Mouse (Mus musculus) forebrain, postnatal 0 days (tissue): ENCODE results near the gene Nt5c3. TPM values are rescaled to one million over a fixed set of nuclear protein-coding genes. Genes with fewer than 3 reads are reported as not detected.
A peak's percentile ranks its signal among the peaks of the same experiment; 100 is the strongest.

ENCODE experiments used
- ATAC-seq: fragments of 200-750 bp; cut with Nextera tagmentation; 2 replicates; pipeline ENCODE4 v1.8.0; 2017; ENCODE audit warnings: mild to moderate bottlenecking, moderate library complexity
- DNase-seq: peaks from one replicate; pipeline ENCODE4 v3.0.0-alpha.2; 2015
- H3K27ac ChIP-seq: fragments of 300-500 bp; sonication (generic); 2 replicates; pipeline ENCODE4 v1.5.1; 2014; ENCODE audit warnings: low read depth, mild to moderate bottlenecking, antibody characterized with exemption, low read length, moderate library complexity, mixed read lengths
- H3K27me3 ChIP-seq: fragments of 300-500 bp; sonication (generic); 2 replicates; pipeline ENCODE4 v1.6.1; 2014; ENCODE audit warnings: mild to moderate bottlenecking, low read length, mixed read lengths; ENCODE audit not compliant: insufficient read depth
- H3K36me3 ChIP-seq: fragments of 300-500 bp; sonication (generic); 2 replicates; pipeline ENCODE4 v1.6.1; 2014; ENCODE audit warnings: mild to moderate bottlenecking, moderate library complexity; ENCODE audit not compliant: insufficient read depth
- H3K4me1 ChIP-seq: fragments of 300-500 bp; sonication (generic); 2 replicates; pipeline ENCODE4 v1.6.1; 2014; ENCODE audit warnings: antibody characterized with exemption; ENCODE audit not compliant: insufficient read depth
- H3K4me2 ChIP-seq: fragments of 300-500 bp; sonication (generic); 2 replicates; pipeline ENCODE4 v1.6.1; 2014; ENCODE audit warnings: low read depth, mild to moderate bottlenecking, moderate library complexity
- H3K4me3 ChIP-seq: fragments of 300-500 bp; sonication (generic); 2 replicates; pipeline ENCODE4 v1.5.1; 2014; ENCODE audit warnings: low read depth, low read length, mixed read lengths
- H3K9ac ChIP-seq: fragments of 300-500 bp; sonication (generic); 2 replicates; pipeline ENCODE4 v1.6.1; 2014; ENCODE audit warnings: mild to moderate bottlenecking
- H3K9me3 ChIP-seq: fragments of 300-500 bp; sonication (generic); 2 replicates; pipeline ENCODE4 v1.6.1; 2016; ENCODE audit warnings: low read length
- CTCF ChIP-seq: sonication (generic); IDR thresholded peaks from 2 replicates; pipeline ENCODE4 v1.5.1; 2016; ENCODE audit warnings: antibody characterized with exemption, control low read depth, low read depth
- WGBS: fragments of 180-500 bp; shearing (Covaris S2); extraction: QIAGEN DNeasy Blood & Tissue Kit; methylation state at CpG from one replicate; pipeline ENCODE4 v1.1.7; 2014; 5-methylcytosine and 5-hydroxymethylcytosine counted together
- polyA plus RNA-seq: library from polyadenylated mRNA; unstranded; fragments of >200 nt; fragmentation: Nextera tagmentation; extraction: Ambion mirVana; gene quantifications from 2 replicates; pipeline ENCODE4 v1.2.1, GENCODE M21; 2015
- total RNA-seq: library from RNA; depleted of rRNA; stranded (reverse); fragments of >200 nt; gene quantifications from 2 replicates; pipeline ENCODE4 v1.2.3, GENCODE M21; 2014; rRNA removed

The Nt5c3 gene
- total and polyA plus RNA-seq, 2 experiments from 2014 or later, result 119 to 197 TPM

DNA sequence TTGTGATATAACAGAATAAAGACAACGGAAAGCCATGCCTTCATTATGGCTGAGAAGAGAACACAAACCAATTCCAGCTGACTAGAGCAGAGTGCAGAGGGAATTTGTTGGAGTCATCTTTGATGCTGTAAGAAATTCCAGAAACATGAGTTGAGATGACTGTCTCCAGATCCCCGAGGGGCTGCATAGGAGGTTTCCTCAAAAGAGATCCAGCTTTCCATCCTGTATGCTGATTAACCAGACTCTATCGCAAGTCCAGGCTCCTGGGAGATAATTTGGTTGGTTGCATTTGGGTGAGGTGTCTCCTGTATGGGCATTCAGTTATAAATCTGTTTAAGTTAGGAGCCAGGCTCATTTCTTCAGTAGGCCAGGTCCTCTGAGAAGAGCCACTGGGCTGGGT, 86.1 kb downstream of the Nt5c3 start:
- no peak for ATAC-seq
- Histone ChIP-seq H3K36me3 (no peaks in the 10 kb centered on the region), H3K4me3 (no peak overlapping the region), H3K9ac (no peak overlapping the region), H3K27me3 (no peaks in the 10 kb centered on the region), H3K4me2 (no peak overlapping the region), H3K27ac (no peak overlapping the region), H3K9me3 (no peaks in the 10 kb centered on the region), H3K4me1 (no peaks in the 10 kb centered on the region; the same call in 1 of the 2 replicates)
- TF ChIP-seq CTCF, result no peak
- no peak for DNase-seq
- WGBS, result 90% methylated on average over 3 of the region's 3 CpGs

DNA sequence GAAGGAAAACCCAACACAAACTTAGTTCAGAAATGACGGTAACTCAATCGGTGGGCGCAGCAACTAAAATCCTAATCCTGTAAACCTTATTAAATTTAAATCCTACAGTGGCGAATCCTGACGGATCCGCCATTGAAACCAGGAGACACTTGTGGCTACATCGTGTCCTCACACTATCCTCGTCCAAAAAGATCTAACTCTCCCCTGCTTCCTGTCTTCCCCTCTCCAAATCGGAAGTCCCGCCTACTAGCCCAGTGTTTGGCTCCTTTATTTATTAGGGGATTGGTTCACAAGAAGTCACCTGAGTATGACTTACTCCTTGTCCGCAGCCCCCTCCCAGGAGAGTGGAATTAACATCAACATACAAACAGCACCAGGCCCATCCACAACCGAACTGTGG, 86.6 kb downstream of the Nt5c3 start:
- Histone ChIP-seq H3K27me3 (no peaks in the 10 kb centered on the region), H3K27ac (no peak overlapping the region), H3K9me3 (no peaks in the 10 kb centered on the region), H3K9ac (no peak overlapping the region), H3K4me1 (no peaks in the 10 kb centered on the region; the same call in 1 of the 2 replicates), H3K36me3 (no peaks in the 10 kb centered on the region), H3K4me3 (no peak overlapping the region), H3K4me2 (no peak overlapping the region)
- DNase-seq, result no peak
- ATAC-seq, result no peak
- 96% methylated on average over 12 of the region's 12 CpGs for WGBS
- TF ChIP-seq CTCF, result no peak

DNA sequence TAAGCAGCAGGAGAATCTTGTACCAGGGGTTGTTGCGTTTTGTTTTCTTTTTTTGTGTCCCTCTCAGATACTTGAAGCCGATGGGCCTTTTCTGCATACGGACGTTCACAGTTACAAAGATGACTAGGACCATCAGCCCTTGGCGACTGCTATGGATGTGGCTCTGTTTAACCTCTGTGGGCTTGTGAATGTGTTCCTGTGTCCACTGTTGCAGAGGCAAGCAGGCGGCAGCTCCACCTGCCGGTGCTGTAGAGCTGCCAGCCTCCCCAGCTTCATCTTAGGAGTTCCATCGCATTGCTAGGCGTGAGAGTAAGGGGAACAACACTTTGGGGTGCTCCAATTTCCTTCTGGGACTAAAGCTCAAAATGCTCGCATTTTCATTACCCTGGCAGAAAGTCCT, 88.2 kb downstream of the Nt5c3 start:
- no peaks in the 10 kb centered on the region for H3K36me3 ChIP-seq
- no peaks in the 10 kb centered on the region for H3K9me3 ChIP-seq
- H3K4me1 ChIP-seq, result no peaks in the 10 kb centered on the region; the same call in 1 of the 2 replicates
- no peak overlapping the region for H3K27ac ChIP-seq
- H3K4me3 ChIP-seq, result no peak overlapping the region
- ATAC-seq (no peak), DNase-seq (no peak)
- 82% methylated on average over 10 of the region's 10 CpGs for WGBS
- no peak overlapping the region for H3K4me2 ChIP-seq
- no peaks in the 10 kb centered on the region for H3K27me3 ChIP-seq
- no peak for TF ChIP-seq CTCF
- H3K9ac ChIP-seq, result no peak overlapping the region

DNA sequence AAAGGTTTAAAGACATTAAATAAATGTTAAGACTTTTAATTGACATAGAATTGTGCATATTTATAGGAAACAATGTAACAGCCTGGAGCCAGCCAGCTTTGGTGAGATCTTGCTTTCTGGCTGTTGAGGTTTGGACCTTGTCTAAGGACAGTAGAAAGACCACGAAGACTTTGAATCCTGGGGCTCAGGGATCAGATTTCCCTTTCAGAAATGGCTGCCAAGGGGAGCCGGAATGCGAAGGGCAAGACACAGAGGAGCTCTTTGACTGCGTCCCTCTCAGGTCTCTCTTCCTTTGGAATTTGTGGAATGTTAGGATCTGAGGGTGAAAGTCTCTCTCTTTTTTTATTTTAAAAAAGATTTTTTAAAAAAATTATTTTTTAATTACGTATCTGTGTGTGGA, 89.0 kb downstream of the Nt5c3 start:
- Histone ChIP-seq H3K27ac (no peak overlapping the region), H3K36me3 (no peaks in the 10 kb centered on the region), H3K9me3 (no peaks in the 10 kb centered on the region), H3K4me2 (no peak overlapping the region), H3K9ac (no peak overlapping the region), H3K27me3 (no peaks in the 10 kb centered on the region), H3K4me3 (no peak overlapping the region), H3K4me1 (no peaks in the 10 kb centered on the region; the same call in 1 of the 2 replicates)
- WGBS, result 59% methylated on average over 5 of the region's 5 CpGs
- ATAC-seq (no peak), DNase-seq (no peak)
- TF ChIP-seq CTCF, result no peak

DNA sequence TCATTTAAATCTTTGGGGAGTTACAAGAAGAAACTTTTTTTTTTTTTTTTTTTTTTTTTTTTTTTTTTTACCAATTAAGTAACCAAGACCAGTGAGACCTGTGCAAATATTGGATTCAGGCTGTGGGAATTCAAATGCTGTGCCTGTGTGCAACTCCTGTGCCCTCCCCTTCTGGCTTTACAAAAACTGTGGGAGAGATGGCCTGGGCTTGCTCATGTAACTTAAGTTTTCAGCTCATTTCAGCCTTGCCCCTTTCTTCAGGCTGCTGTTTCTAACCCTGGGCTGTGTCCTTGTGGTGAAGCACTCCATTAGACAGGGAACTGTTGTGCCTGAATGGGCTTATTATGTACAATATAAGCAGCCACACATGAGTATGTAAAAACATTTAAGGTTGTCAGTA, 90.9 kb downstream of the Nt5c3 start:
- peak overlapping the region; percentile 86; the same call in 1 of the 2 replicates for H3K4me2 ChIP-seq
- ATAC-seq, result no peak

DNA sequence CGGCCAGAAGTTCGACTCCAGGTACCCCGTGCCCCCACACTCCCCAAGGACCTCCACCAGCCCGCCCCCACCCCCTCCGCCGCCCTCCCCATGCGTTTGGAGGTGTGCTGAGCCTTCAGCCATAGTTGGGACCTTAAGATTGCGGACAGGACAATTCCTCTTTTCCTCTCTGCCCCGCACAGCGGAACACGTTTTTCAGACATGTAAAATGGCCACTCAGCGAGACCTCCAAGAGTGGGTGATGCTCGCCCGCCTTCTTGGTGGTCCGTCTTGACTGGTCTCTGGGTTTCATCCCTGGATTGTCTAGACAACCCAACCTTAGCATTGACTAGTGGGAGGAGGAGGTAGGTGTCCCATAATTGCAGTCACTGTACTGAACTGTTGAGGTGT, 91.3 kb downstream of the Nt5c3 start:
- H3K27me3 ChIP-seq, result no peaks in the 10 kb centered on the region
- peak overlapping the region; percentile 86 for H3K4me2 ChIP-seq
- ATAC-seq (0 out of 2 replicates have a peak, but pooled peaks have one; percentile 15), DNase-seq (peak; percentile 7)
- no peaks in the 10 kb centered on the region for H3K9me3 ChIP-seq
- H3K4me3 ChIP-seq, result peak overlapping the region; percentile 59
- H3K4me1 ChIP-seq, result no peaks in the 10 kb centered on the region; the same call in 1 of the 2 replicates
- WGBS, result 9% methylated on average over 15 of the region's 15 CpGs
- no peak for TF ChIP-seq CTCF
- peak overlapping the region; percentile 57 for H3K9ac ChIP-seq
- no peak overlapping the region for H3K27ac ChIP-seq
- no peaks in the 10 kb centered on the region for H3K36me3 ChIP-seq

More for the DNA sequence above, 90.9 kb downstream of the Nt5c3 start:
- Histone ChIP-seq H3K36me3 (no peaks in the 10 kb centered on the region), H3K9ac (no peak overlapping the region), H3K27me3 (no peaks in the 10 kb centered on the region), H3K9me3 (no peaks in the 10 kb centered on the region), H3K4me3 (peak overlapping the region; percentile 59; the same call in 1 of the 2 replicates), H3K4me1 (no peaks in the 10 kb centered on the region; the same call in 1 of the 2 replicates), H3K27ac (no peak overlapping the region)
- no peak for DNase-seq
- no peak for TF ChIP-seq CTCF

Other genes with a start within 250 kb of the Nt5c3 start
- gene Lsm5, start 219.2 kb downstream of the Nt5c3 start, total RNA-seq, result 67.2 and 68.4 TPM in 2 replicates
- gene Lsm5, start 219.2 kb downstream of the Nt5c3 start, polyA plus RNA-seq, result 91.7 and 129 TPM in 2 replicates
- gene Avl9, start 209.0 kb downstream of the Nt5c3 start, total RNA-seq, result 59.7 and 66.1 TPM in 2 replicates
- 12.3 and 19.9 TPM in 2 replicates for gene Avl9, start 209.0 kb downstream of the Nt5c3 start, polyA plus RNA-seq
- gene Kbtbd2, start 126.1 kb downstream of the Nt5c3 start, total RNA-seq, result 49.1 and 57.1 TPM in 2 replicates
- 14.5 and 18.7 TPM in 2 replicates for gene Kbtbd2, start 126.1 kb downstream of the Nt5c3 start, polyA plus RNA-seq
- gene Fkbp9, start 91.9 kb downstream of the Nt5c3 start, total RNA-seq, result 41.4 and 47.8 TPM in 2 replicates
- 31.4 and 33.8 TPM in 2 replicates for gene Fkbp9, start 91.9 kb downstream of the Nt5c3 start, polyA plus RNA-seq
- 0.31 and 1.00 TPM in 2 replicates for gene Vmn1r4, start 83 bp upstream of the Nt5c3 start, total RNA-seq
- gene Vmn1r4, start 83 bp upstream of the Nt5c3 start, polyA plus RNA-seq, result 0.67 and 0.73 TPM in 2 replicates
- not detected in 2 replicates for gene Vmn1r5, start 46.3 kb upstream of the Nt5c3 start, total RNA-seq
- not detected in 2 replicates for gene Vmn1r5, start 46.3 kb upstream of the Nt5c3 start, polyA plus RNA-seq
- gene Vmn1r6, start 73.3 kb upstream of the Nt5c3 start, total RNA-seq, result not detected in 2 replicates
- gene Vmn1r6, start 73.3 kb upstream of the Nt5c3 start, polyA plus RNA-seq, result not detected in 2 replicates
- not detected in 2 replicates for gene Vmn1r7, start 101.4 kb upstream of the Nt5c3 start, total RNA-seq
- gene Vmn1r7, start 101.4 kb upstream of the Nt5c3 start, polyA plus RNA-seq, result not detected in 2 replicates
- gene Vmn1r8, start 108.4 kb upstream of the Nt5c3 start, total RNA-seq, result not detected in 2 replicates
- gene Vmn1r8, start 108.4 kb upstream of the Nt5c3 start, polyA plus RNA-seq, result not detected in 2 replicates
- gene Vmn1r9, start 142.9 kb upstream of the Nt5c3 start, total RNA-seq, result not detected in 2 replicates
- not detected in 2 replicates for gene Vmn1r9, start 142.9 kb upstream of the Nt5c3 start, polyA plus RNA-seq
- gene Vmn1r10, start 185.5 kb upstream of the Nt5c3 start, total RNA-seq, result not detected in 2 replicates
- not detected in 2 replicates for gene Vmn1r10, start 185.5 kb upstream of the Nt5c3 start, polyA plus RNA-seq
- gene Vmn1r11, start 209.5 kb upstream of the Nt5c3 start, total RNA-seq, result not detected in 2 replicates
- gene Vmn1r11, start 209.5 kb upstream of the Nt5c3 start, polyA plus RNA-seq, result not detected in 2 replicates
- not detected in 2 replicates for gene Vmn1r12, start 233.0 kb upstream of the Nt5c3 start, total RNA-seq
- not detected in 2 replicates for gene Vmn1r12, start 233.0 kb upstream of the Nt5c3 start, polyA plus RNA-seq